Mouse (Mus musculus): Measurements from ENCODE around the gene Gm15080. TPM values are rescaled to one million over a fixed set of nuclear protein-coding genes. Genes with fewer than 3 reads are reported as not detected.
"Not testable (repeated sequence)": the region's sequence is repeated elsewhere in the genome, so short reads cannot be mapped to it uniquely, and the experiment has no call there.

Gene Gm15080
- polyA plus RNA-seq (2016; fragmentation: Nextera tagmentation; extraction: Ambion mirVana): not detected in 2 replicates

GRCm38 (mm10) chrX:147992693-147993092 is at the start of gene Gm15080:
Gene Gm15080 (plus strand): TSS chrX:147992993.
- not testable (repeated sequence) for H3K9ac ChIP-seq; H3K9me3 ChIP-seq (replicated peaks); H3K36me3 ChIP-seq; H3K4me2 ChIP-seq; H3K4me1 ChIP-seq; H3K27ac ChIP-seq; H3K4me3 ChIP-seq; H3K27me3 ChIP-seq (replicated peaks); ATAC-seq
- WGBS (ENCODE audit: insufficient replicate concordance): 78% methylated on average over 1 of the region's 5 CpGs

Other genes starting within 250 kb of the Gm15080 start
- gene Gm15128, start 227.0 kb upstream of the Gm15080 start, polyA plus RNA-seq (2016; fragmentation: Nextera tagmentation; extraction: Ambion mirVana): not detected in 2 replicates
- not detected in 2 replicates for gene Gm15107, start 187.7 kb downstream of the Gm15080 start, polyA plus RNA-seq (2016; fragmentation: Nextera tagmentation; extraction: Ambion mirVana)

Data from liver, embryonic 12.5 days (tissue).